Mouse (Mus musculus) lung, embryonic 15.5 days (tissue): ENCODE measurements around the gene Abcd4. TPM values are rescaled to one million over a fixed set of nuclear protein-coding genes. Genes with fewer than 3 reads are reported as not detected.

ENCODE experiments used
- ATAC-seq: fragments of 200-750 bp; cut with Nextera tagmentation; 2 replicates; pipeline ENCODE4 v1.8.0; 2017; ENCODE audit warnings: moderate number of reproducible peaks, borderline replicate concordance; ENCODE audit not compliant: low FRiP score, low TSS enrichment; ENCODE audit errors: extremely low read depth
- H3K27ac ChIP-seq: fragments of 300-500 bp; sonication (generic); 2 replicates; pipeline ENCODE4 v1.5.1; 2015; ENCODE audit warnings: moderate library complexity, mild to moderate bottlenecking, inconsistent platforms
- H3K27me3 ChIP-seq: fragments of 300-500 bp; sonication (generic); 2 replicates; pipeline ENCODE4 v1.6.1; 2015; ENCODE audit warnings: inconsistent platforms
- H3K36me3 ChIP-seq: fragments of 300-500 bp; sonication (generic); 2 replicates; pipeline ENCODE4 v1.6.1; 2015; ENCODE audit warnings: inconsistent platforms
- H3K4me1 ChIP-seq: fragments of 300-500 bp; sonication (generic); 2 replicates; pipeline ENCODE4 v1.6.1; 2015; ENCODE audit warnings: inconsistent platforms
- H3K4me2 ChIP-seq: fragments of 300-500 bp; sonication (generic); 2 replicates; pipeline ENCODE4 v1.6.1; 2015; ENCODE audit warnings: inconsistent platforms, mild to moderate bottlenecking, moderate library complexity
- H3K4me3 ChIP-seq: fragments of 300-500 bp; sonication (generic); 2 replicates; pipeline ENCODE4 v1.5.1; 2015; ENCODE audit warnings: mild to moderate bottlenecking, inconsistent platforms
- H3K9ac ChIP-seq: fragments of 300-500 bp; sonication (generic); 2 replicates; pipeline ENCODE4 v1.6.1; 2015; ENCODE audit warnings: inconsistent platforms
- H3K9me3 ChIP-seq: fragments of 300-500 bp; sonication (generic); 2 replicates; pipeline ENCODE4 v1.6.1; 2016; ENCODE audit warnings: inconsistent platforms
- WGBS: fragments of 180-500 bp; shearing (Covaris S2); methylation state at CpG from one replicate; pipeline ENCODE4 v1.1.7; 2015; 5-methylcytosine and 5-hydroxymethylcytosine counted together
- polyA plus RNA-seq: library from polyadenylated mRNA; unstranded; fragments of >200 nt; fragmentation: Nextera tagmentation; extraction: Ambion mirVana; gene quantifications from 2 replicates; pipeline ENCODE4 v1.2.1, GENCODE M21; 2015

The Abcd4 gene
- polyA plus RNA-seq, 1 experiment from 2014 or later = 14.5 TPM

GRCm38 (mm10) chr12:84611718-84612117 lies 5.5 kb downstream of the Abcd4 start:
- Histone ChIP-seq H3K4me3 (no peak overlapping the region), H3K4me2 (no peak overlapping the region), H3K4me1 (no peaks in the 10 kb centered on the region), H3K9me3 (no peaks in the 10 kb centered on the region), H3K27me3 (no peaks in the 10 kb centered on the region), H3K36me3 (no peaks in the 10 kb centered on the region; the same call in 1 of the 2 replicates), H3K9ac (no peak overlapping the region), H3K27ac (no peak overlapping the region)
- WGBS = 83% methylated on average over 10 of the region's 10 CpGs
- ATAC-seq = no peak

DNA sequence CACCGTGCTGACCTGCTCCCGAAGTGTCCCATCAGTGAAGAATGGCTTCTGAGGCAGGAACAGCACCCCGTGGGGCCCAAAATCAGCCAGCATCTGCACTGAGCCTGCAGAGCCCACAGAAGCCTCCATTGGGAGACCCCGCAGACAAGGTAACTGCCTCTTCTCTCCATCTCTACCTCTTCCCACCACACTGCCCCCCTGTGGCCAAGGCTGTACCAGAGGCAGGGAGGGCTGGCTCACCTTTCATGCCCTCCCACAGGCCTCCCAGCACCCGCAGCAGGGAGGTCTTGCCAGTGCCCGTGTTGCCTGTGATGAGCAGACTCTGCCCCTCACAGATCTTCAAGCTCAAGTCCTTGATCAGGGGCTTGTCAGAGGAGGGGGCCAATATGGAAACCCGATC lies 11.4 kb downstream of the Abcd4 start:
- no peak overlapping the region for H3K9ac ChIP-seq
- no peaks in the 10 kb centered on the region for H3K27me3 ChIP-seq
- no peak for ATAC-seq
- H3K27ac ChIP-seq = no peak overlapping the region
- no peak overlapping the region for H3K4me3 ChIP-seq
- no peaks in the 10 kb centered on the region for H3K4me1 ChIP-seq
- H3K4me2 ChIP-seq = no peak overlapping the region
- 78% methylated on average over 7 of the region's 7 CpGs for WGBS
- H3K9me3 ChIP-seq = no peaks in the 10 kb centered on the region
- peaks cover 9% of the 10 kb centered on the region; the same call in 1 of the 2 replicates for H3K36me3 ChIP-seq

- WGBS = 78% methylated on average over 7 of the region's 7 CpGs
- Histone ChIP-seq H3K4me3 (no peak overlapping the region), H3K4me2 (no peak overlapping the region), H3K27ac (no peak overlapping the region), H3K9me3 (no peaks in the 10 kb centered on the region), H3K36me3 (peaks cover 9% of the 10 kb centered on the region; the same call in 1 of the 2 replicates), H3K4me1 (no peaks in the 10 kb centered on the region), H3K27me3 (no peaks in the 10 kb centered on the region), H3K9ac (no peak overlapping the region)
- no peak for ATAC-seq
Observed at GRCm38 (mm10) chr12:84604001-84604400, 13.2 kb downstream of the Abcd4 start.

GRCm38 (mm10) chr12:84598324-84598723 lies 18.9 kb downstream of the Abcd4 start:
- Histone ChIP-seq H3K27ac (no peak overlapping the region), H3K4me2 (no peak overlapping the region), H3K4me3 (no peak overlapping the region), H3K27me3 (0 out of 2 replicates have a peak, but pooled peaks cover 6% of the 10 kb centered on the region), H3K4me1 (no peaks in the 10 kb centered on the region), H3K9ac (no peak overlapping the region), H3K9me3 (no peaks in the 10 kb centered on the region), H3K36me3 (no peaks in the 10 kb centered on the region)
- ATAC-seq = no peak
- 8% methylated on average over 8 of the region's 8 CpGs for WGBS

DNA sequence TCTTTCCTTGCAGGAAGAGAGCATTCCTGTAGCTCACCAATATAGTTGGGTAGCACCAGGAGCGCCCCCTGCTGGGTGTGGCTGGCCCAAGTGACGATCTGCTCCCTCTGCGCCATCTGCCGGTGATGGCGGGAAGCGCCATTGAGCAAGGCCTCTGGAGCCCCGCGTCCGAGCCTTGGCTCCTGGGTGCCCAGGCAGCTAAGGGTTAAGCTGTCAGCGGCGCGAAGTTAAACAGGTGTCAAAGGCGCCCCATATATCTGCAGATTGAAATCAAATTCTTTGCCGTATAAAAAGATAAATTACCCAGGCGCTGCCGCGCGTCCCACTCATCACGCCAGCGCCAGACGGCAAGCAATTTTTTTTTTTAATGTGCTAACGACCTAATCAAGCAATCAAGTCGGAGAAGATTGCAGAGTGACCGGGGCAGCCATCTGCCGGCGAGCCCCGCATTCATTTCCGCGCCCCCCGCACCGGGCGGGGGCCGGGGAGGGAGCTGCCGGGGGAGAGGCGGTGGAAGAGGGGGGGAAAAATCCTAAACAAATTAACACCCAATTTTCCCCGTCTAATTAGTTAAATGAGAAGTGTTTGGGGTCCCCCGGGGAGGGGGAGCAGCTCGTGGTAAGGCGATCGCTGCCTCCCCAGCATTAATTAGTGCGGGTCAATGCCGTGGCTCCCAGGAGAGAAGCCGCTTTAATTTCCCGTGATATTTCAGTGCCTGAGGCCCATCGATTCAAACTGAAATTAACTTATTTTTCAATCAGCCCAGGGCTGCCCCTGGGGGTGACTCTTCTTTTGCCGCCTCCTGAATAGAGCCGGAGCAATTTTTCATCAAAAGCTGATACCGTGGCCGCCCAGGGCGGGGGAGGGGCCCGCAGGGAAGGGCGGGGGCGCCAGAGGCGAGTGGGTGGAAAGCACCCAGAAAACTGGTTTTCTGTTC lies 27.1 kb downstream of the Abcd4 start:
- no peak overlapping the region for H3K27ac ChIP-seq
- no peaks in the 10 kb centered on the region for H3K27me3 ChIP-seq
- H3K4me1 ChIP-seq = peaks cover 8% of the 10 kb centered on the region; the same call in 1 of the 2 replicates
- H3K4me2 ChIP-seq = peak overlapping the region; percentile 100
- WGBS = under 1% methylated on average over 54 of the region's 54 CpGs
- no peaks in the 10 kb centered on the region for H3K36me3 ChIP-seq
- no peaks in the 10 kb centered on the region for H3K9me3 ChIP-seq
- H3K4me3 ChIP-seq = peak overlapping the region; percentile 57
- 0 out of 2 replicates have a peak, but pooled peaks have one; percentile 23 for ATAC-seq
- H3K9ac ChIP-seq = peak overlapping the region; percentile 69

GRCm38 (mm10) chr12:84581285-84581684 lies 35.9 kb downstream of the Abcd4 start:
- no peaks in the 10 kb centered on the region for H3K27me3 ChIP-seq
- H3K9ac ChIP-seq = no peak overlapping the region
- no peak overlapping the region for H3K4me2 ChIP-seq
- no peaks in the 10 kb centered on the region for H3K4me1 ChIP-seq
- H3K4me3 ChIP-seq = no peak overlapping the region
- no peaks in the 10 kb centered on the region for H3K9me3 ChIP-seq
- H3K27ac ChIP-seq = no peak overlapping the region
- 85% methylated on average over 2 of the region's 2 CpGs for WGBS
- no peaks in the 10 kb centered on the region for H3K36me3 ChIP-seq
- no peak for ATAC-seq

DNA sequence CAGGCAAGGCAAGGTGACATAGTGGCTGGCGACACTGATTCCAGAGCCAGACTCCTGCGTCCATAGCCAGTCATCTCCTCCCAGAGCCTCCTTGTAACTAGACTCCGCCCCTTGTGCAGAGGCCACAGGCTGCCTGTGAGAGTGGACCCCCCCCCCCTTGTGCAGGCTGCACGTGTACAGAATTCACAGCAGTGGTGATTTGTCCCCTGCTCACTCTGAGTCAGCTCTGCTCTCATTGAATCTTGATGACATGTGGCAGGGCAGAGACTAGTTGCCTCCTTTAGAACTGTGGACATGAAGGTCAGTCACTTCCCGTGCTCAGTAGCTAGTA lies 38.8 kb downstream of the Abcd4 start:
- 38% methylated on average over 5 of the region's 5 CpGs for WGBS

GRCm38 (mm10) chr12:84577768-84578439 lies 39.3 kb downstream of the Abcd4 start:
- no peaks in the 10 kb centered on the region for H3K36me3 ChIP-seq
- no peak for ATAC-seq
- no peak overlapping the region for H3K4me3 ChIP-seq
- H3K27me3 ChIP-seq = peaks cover 19% of the 10 kb centered on the region
- H3K4me1 ChIP-seq = no peaks in the 10 kb centered on the region
- H3K9ac ChIP-seq = no peak overlapping the region
- H3K4me2 ChIP-seq = no peak overlapping the region
- H3K27ac ChIP-seq = no peak overlapping the region
- 70% methylated on average over 11 of the region's 11 CpGs for WGBS
- H3K9me3 ChIP-seq = no peaks in the 10 kb centered on the region

More for the DNA sequence above, 38.8 kb downstream of the Abcd4 start:
- no peaks in the 10 kb centered on the region for H3K4me1 ChIP-seq
- H3K9me3 ChIP-seq = no peaks in the 10 kb centered on the region
- no peak overlapping the region for H3K4me2 ChIP-seq
- H3K36me3 ChIP-seq = no peaks in the 10 kb centered on the region
- 0 out of 2 replicates have a peak, but pooled peaks have one; percentile 27 for ATAC-seq
- H3K27ac ChIP-seq = no peak overlapping the region
- no peak overlapping the region for H3K9ac ChIP-seq
- H3K27me3 ChIP-seq = peaks cover 14% of the 10 kb centered on the region
- H3K4me3 ChIP-seq = no peak overlapping the region

GRCm38 (mm10) chr12:84573094-84573493 lies 44.1 kb downstream of the Abcd4 start:
- 22% methylated on average over 7 of the region's 7 CpGs for WGBS
- no peak for ATAC-seq
- peaks cover 7% of the 10 kb centered on the region; the same call in 1 of the 2 replicates for H3K4me1 ChIP-seq

GRCm38 (mm10) chr12:84572341-84572720 lies 44.9 kb downstream of the Abcd4 start:
- Histone ChIP-seq H3K27me3 (peaks cover 75% of the 10 kb centered on the region), H3K9ac (no peak overlapping the region), H3K36me3 (no peaks in the 10 kb centered on the region), H3K27ac (no peak overlapping the region), H3K4me2 (no peak overlapping the region), H3K9me3 (no peaks in the 10 kb centered on the region), H3K4me3 (no peak overlapping the region), H3K4me1 (peaks cover 7% of the 10 kb centered on the region; the same call in 1 of the 2 replicates)
- no peak for ATAC-seq
- WGBS = 6% methylated on average over 7 of the region's 7 CpGs

More at GRCm38 (mm10) chr12:84573094-84573493, 44.1 kb downstream of the Abcd4 start:
- no peaks in the 10 kb centered on the region for H3K9me3 ChIP-seq
- H3K4me2 ChIP-seq = no peak overlapping the region
- no peak overlapping the region for H3K27ac ChIP-seq
- H3K9ac ChIP-seq = no peak overlapping the region
- no peak overlapping the region for H3K4me3 ChIP-seq
- peaks cover 68% of the 10 kb centered on the region for H3K27me3 ChIP-seq
- H3K36me3 ChIP-seq = no peaks in the 10 kb centered on the region

DNA sequence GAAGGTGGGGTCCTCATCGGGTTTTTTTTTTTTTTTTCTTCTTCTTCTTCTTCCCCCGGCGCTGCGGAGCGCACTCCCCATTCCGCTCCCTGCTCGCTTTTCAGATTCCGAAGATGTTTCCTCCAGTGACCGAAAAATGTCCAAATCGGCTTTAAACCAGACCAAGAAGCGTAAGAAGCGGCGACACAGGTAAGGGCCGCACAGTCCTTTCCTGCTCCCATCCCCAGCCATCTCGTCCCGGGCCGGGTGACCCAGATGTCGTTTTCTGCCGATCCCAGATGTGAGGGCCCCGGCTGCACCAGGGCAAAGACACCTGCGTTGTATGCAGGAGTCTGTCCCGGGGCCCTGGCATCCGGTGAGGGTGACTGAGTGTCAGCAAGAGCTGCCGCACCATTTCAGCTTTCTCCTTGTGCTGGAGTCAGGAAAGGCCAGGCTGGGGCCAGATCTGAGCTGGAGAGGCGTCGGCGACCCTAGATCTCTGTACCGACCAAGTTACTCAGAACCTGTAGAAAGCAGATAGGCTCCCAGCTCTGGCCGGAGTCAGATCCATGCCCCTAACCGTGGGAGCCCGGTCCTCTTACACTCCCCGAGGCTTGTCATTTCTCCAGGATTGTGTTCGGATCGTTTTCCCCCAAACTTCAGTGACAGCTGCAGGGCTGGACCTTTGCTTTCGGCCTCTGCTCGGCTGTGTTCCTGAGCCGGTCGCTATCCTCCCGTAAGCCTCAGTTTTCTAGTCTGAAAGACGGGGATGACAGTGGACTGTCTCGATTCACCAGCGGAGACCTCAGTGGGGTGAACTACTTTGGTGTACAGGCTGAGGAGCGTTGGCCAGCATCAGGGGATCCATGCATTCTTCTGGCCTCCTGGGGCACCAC lies 45.5 kb downstream of the Abcd4 start:
- no peak overlapping the region for H3K9ac ChIP-seq
- ATAC-seq = no peak
- H3K4me2 ChIP-seq = no peak overlapping the region
- H3K36me3 ChIP-seq = no peaks in the 10 kb centered on the region
- H3K4me1 ChIP-seq = peaks cover 7% of the 10 kb centered on the region; the same call in 1 of the 2 replicates
- peak overlapping the region; percentile 1; the same call in 1 of the 2 replicates for H3K4me3 ChIP-seq
- H3K27me3 ChIP-seq = peaks cover 80% of the 10 kb centered on the region
- 2% methylated on average over 43 of the region's 43 CpGs for WGBS
- no peaks in the 10 kb centered on the region for H3K9me3 ChIP-seq
- no peak overlapping the region for H3K27ac ChIP-seq
